Mouse (Mus musculus) colon, adult 2 months (tissue): ENCODE measurements around the gene Kcp. TPM values are rescaled to one million over a fixed set of nuclear protein-coding genes. Genes with fewer than 3 reads are reported as not detected.

Experiments
- polyA plus RNA-seq: library from polyadenylated mRNA; depleted of rRNA; stranded (reverse); fragments of >200 nt; gene quantifications from 2 replicates; pipeline ENCODE4 v1.2.3, GENCODE M21; 2012; rRNA removed

Gene Kcp
- 14.1 and 15.6 TPM in 2 replicates for polyA plus RNA-seq

GRCm38 (mm10) chr6:29507447-29508309, at the start of gene Kcp:
Kcp (minus strand) TSS chr6:29507952.

GRCm38 (mm10) chr6:29526281-29527251, 18.8 kb upstream of the Kcp start, which contains the start of gene Irf5:
Irf5 (plus strand) TSS chr6:29526625.

DNA sequence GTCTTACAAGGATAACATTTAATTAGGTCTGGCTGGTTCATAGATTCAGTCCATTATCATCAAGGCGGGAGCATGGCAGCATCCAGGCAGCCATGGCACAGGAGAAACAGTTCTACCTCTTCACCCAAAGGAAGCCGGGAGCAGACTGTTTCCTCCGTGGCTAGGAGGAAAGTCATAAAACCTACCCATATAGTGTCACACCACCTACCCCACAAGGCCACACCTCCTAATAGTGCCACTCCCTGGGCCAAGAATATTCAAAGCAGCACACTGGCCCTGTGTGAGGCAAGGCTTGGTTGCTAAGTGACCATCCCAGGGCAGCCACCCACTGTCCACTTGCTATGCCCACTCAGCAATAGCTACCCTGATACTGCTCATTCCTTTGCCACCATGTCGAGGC, 36.6 kb downstream of the Kcp start, which contains the start of gene Atp6v1fnb:
Atp6v1fnb (plus strand) TSS at position 301 of the 400 bp plus-strand sequence.

DNA sequence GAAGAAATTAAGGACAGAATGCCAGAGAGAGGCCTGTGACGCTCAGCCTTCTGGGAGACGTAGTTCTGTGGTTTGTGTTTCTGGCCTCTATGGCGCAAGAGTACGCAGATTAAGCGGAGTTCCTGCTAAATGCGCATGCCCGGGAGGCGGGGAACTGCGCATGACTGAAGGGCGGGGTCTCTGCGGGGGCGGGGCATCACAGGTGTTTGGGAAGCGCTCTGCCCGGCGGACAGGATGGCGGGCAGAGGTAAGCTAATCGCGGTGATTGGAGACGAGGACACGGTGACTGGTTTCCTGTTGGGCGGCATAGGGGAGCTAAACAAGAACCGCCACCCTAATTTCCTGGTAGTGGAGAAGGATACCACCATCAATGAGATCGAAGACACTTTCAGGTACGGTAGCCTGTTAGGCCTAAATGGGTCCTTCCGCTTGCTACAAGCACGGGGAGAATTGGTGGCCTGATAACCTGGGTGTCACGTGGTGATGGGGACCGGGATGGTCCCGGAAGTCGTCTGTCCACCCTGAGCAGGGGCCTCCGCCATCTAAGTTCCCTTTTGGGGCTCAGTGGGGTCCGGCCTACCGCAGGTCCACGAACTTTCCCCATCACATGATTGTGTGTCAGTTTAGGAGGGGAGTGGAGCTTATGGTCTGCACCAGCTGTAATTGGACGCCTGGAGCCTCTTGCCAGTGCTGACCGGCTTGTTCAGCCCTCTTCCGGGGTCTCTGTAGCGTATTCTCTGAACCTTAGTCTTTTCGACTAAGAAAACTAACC, 40.0 kb downstream of the Kcp start, which contains the start of gene Atp6v1f:
Atp6v1f (plus strand) TSS at position 136 of the 772 bp plus-strand sequence.

GRCm38 (mm10) chr6:29433038-29433803, 74.5 kb downstream of the Kcp start, which contains the start of gene Flnc:
Flnc (plus strand) TSS chr6:29433256.

Other genes starting within 250 kb of the Kcp start
- 21.9 and 23.0 TPM in 2 replicates for gene Hilpda, start 235.5 kb downstream of the Kcp start, polyA plus RNA-seq
- gene Fam71f2, start 228.4 kb downstream of the Kcp start, polyA plus RNA-seq, result 0.41 and 0.78 TPM in 2 replicates
- not detected in 2 replicates for gene Fam71f1, start 188.8 kb downstream of the Kcp start, polyA plus RNA-seq
- 25.7 and 30.6 TPM in 2 replicates for gene Calu, start 159.9 kb downstream of the Kcp start, polyA plus RNA-seq
- 0.68 and 1.1 TPM in 2 replicates for gene Opn1sw, start 119.5 kb downstream of the Kcp start, polyA plus RNA-seq
- 5.4 and 5.8 TPM in 2 replicates for gene Ccdc136, start 111.6 kb downstream of the Kcp start, polyA plus RNA-seq
- 25.2 and 42.0 TPM in 2 replicates for gene Flnc, start 74.7 kb downstream of the Kcp start, polyA plus RNA-seq
- gene Atp6v1f, start 40.2 kb downstream of the Kcp start, polyA plus RNA-seq, result 194 and 270 TPM in 2 replicates
- not detected in 2 replicates for gene Atp6v1fnb, start 36.5 kb downstream of the Kcp start, polyA plus RNA-seq
- gene Irf5, start 18.7 kb upstream of the Kcp start, polyA plus RNA-seq, result 16.5 and 16.6 TPM in 2 replicates
- gene Tnpo3, start 101.9 kb upstream of the Kcp start, polyA plus RNA-seq, result 36.1 and 60.5 TPM in 2 replicates
- 33.6 and 36.2 TPM in 2 replicates for gene Tspan33, start 186.3 kb upstream of the Kcp start, polyA plus RNA-seq
- gene Smo, start 227.6 kb upstream of the Kcp start, polyA plus RNA-seq, result 33.6 and 34.4 TPM in 2 replicates